Mouse (Mus musculus): ENCODE data around the gene Atp5c1. TPM values are rescaled to one million over a fixed set of nuclear protein-coding genes. Genes with fewer than 3 reads are reported as not detected.

Gene Atp5c1
- polyA plus RNA-seq, 2 experiments = 334 to 578 TPM

DNA sequence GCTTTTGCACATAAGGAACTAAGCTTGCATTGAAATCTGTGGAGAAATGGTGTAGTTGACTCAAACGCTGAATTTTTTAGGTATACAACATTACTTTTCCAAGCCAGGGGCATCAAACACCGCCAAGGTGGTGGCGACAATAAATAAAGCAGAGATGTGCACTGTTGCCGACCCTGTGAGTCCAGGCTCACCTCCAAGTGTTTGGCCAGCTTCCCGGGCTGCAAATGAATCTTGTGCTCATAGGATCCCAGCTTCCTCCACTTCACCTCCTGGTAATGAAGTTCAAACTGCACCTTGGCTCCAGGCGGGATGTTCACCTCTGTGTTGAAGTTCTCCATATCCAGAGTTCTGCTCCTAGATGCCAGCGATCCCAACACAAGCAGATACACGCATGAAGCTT, 39.0 kb upstream of the Atp5c1 start:
- no peaks in the 10 kb centered on the region for H3K27me3 ChIP-seq (ENCODE audit: control insufficient read depth, insufficient read depth, low read length)
- H3K27ac ChIP-seq (replicated peaks; ENCODE audit: low read depth, low read length) = no peak overlapping the region
- no peaks in the 10 kb centered on the region for H3K4me1 ChIP-seq (ENCODE audit: control insufficient read depth, insufficient read depth, low read length)
- no peaks in the 10 kb centered on the region for H3K36me3 ChIP-seq (ENCODE audit: control insufficient read depth, insufficient read depth, low read length)
- H3K4me3 ChIP-seq (replicated peaks; ENCODE audit: low read length) = no peak overlapping the region
- H3K9ac ChIP-seq (ENCODE audit: low read depth, low read length, severe bottlenecking) = no peak overlapping the region
- ATAC-seq (ENCODE audit: low FRiP score, low read depth) (no peak), DNase-seq (ENCODE audit: low spot score) (no peak)
- TF ChIP-seq POLR2A (IDR thresholded peaks at IDR 0.05; ENCODE audit: borderline replicate concordance, extremely low read depth, insufficient read depth, insufficient read length) = no peak
- WGBS = 83% methylated on average over 8 of the region's 8 CpGs
- no peak overlapping the region for H3K4me2 ChIP-seq (replicated peaks; ENCODE audit: low read depth, low read length, severe bottlenecking)
- H3K9me3 ChIP-seq (ENCODE audit: control insufficient read depth, low read length) = no peaks in the 10 kb centered on the region

DNA sequence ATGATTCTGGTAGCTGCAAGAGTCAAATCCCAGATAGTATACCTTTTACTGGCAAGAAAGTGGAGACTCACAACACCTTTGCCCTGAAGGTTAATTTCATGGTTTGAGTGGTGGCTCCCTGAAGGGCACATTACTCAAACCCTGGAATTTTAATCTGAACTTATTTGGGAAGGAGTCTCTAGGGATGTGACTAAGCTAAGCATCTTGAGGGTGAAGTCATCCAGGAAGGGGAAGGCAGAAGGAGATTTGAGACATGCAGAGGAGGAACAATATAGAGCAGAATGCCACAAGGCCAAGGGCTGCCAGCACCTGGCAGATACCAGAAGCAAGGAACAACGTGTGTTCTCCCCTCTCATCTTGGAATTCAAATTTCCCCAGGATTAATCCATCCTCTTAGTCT, 38.4 kb upstream of the Atp5c1 start:
- Histone ChIP-seq H3K9me3 (ENCODE audit: control insufficient read depth, low read length) (no peaks in the 10 kb centered on the region), H3K27ac (replicated peaks; ENCODE audit: low read depth, low read length) (no peak overlapping the region), H3K4me1 (ENCODE audit: control insufficient read depth, insufficient read depth, low read length) (no peaks in the 10 kb centered on the region), H3K4me2 (replicated peaks; ENCODE audit: low read depth, low read length, severe bottlenecking) (no peak overlapping the region), H3K27me3 (ENCODE audit: control insufficient read depth, insufficient read depth, low read length) (no peaks in the 10 kb centered on the region), H3K36me3 (ENCODE audit: control insufficient read depth, insufficient read depth, low read length) (no peaks in the 10 kb centered on the region), H3K9ac (ENCODE audit: low read depth, low read length, severe bottlenecking) (no peak overlapping the region), H3K4me3 (replicated peaks; ENCODE audit: low read length) (no peak overlapping the region)
- DNase-seq (ENCODE audit: low spot score) (no peak), ATAC-seq (ENCODE audit: low FRiP score, low read depth) (no peak)
- WGBS = 65% methylated on average over 1 of the region's 1 CpGs
- TF ChIP-seq POLR2A (IDR thresholded peaks at IDR 0.05; ENCODE audit: borderline replicate concordance, extremely low read depth, insufficient read depth, insufficient read length) = no peak

DNA sequence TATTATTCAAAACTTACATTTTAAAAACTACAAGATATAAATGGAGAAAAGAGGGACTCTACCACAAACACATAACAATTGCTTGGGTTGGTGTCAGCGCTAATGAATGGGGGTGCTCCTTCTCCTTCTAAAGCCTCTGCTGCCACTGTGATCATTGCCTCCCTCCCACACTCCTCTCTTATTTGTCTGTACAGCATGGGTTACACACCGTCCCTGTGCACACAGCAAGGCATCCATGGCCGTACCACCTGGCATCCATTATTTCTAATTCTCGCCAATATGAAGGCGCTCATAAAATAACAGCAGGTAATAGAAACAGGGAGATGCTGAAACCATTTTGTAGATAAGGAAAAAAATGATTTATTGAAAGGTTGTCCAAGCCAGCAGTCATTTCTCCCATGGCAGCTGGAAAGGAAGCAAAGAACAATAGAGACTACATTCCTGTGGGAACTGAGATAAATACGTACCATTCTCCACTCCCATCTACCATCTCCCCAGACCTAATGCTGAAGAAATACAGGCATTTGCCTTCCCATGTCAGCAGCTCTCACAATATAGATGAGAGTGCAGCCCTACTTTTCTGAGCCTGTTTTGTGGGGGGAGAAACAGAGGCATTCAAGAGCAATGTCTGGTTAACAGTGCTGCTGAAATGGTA, 28.4 kb upstream of the Atp5c1 start:
- no peak for ATAC-seq (ENCODE audit: low FRiP score, low read depth)
- TF ChIP-seq POLR2A (IDR thresholded peaks at IDR 0.05; ENCODE audit: borderline replicate concordance, extremely low read depth, insufficient read depth, insufficient read length) = no peak
- Histone ChIP-seq H3K36me3 (ENCODE audit: control insufficient read depth, insufficient read depth, low read length) (no peaks in the 10 kb centered on the region), H3K27me3 (ENCODE audit: control insufficient read depth, insufficient read depth, low read length) (no peaks in the 10 kb centered on the region), H3K9me3 (ENCODE audit: control insufficient read depth, low read length) (no peaks in the 10 kb centered on the region), H3K27ac (replicated peaks; ENCODE audit: low read depth, low read length) (no peak overlapping the region), H3K4me1 (ENCODE audit: control insufficient read depth, insufficient read depth, low read length) (no peaks in the 10 kb centered on the region), H3K4me2 (replicated peaks; ENCODE audit: low read depth, low read length, severe bottlenecking) (no peak overlapping the region), H3K9ac (ENCODE audit: low read depth, low read length, severe bottlenecking) (no peak overlapping the region), H3K4me3 (replicated peaks; ENCODE audit: low read length) (no peak overlapping the region)
- DNase-seq (ENCODE audit: low spot score) = no peak
- 43% methylated on average over 6 of the region's 6 CpGs for WGBS

DNA sequence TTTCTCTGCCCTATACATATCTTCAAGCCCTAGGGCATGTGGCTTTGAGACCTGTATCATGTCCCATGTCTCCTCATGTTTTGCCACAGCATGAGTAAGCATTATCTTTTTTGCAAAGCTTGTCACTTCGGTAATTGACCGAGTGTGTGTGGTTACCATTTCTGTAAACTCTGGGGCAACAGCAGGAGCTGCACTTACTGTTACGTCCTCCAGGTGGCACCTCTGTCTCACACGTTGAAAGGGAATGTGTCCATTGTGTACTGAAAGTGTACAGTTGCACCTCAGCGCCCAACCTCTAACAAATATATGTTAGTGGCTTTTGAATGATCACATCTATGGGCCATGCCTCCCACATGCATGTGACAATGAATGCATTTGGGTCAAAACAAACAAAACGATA, 20.9 kb upstream of the Atp5c1 start:
- Histone ChIP-seq H3K9me3 (ENCODE audit: control insufficient read depth, low read length) (no peaks in the 10 kb centered on the region), H3K4me2 (replicated peaks; ENCODE audit: low read depth, low read length, severe bottlenecking) (no peak overlapping the region), H3K27ac (replicated peaks; ENCODE audit: low read depth, low read length) (no peak overlapping the region), H3K27me3 (ENCODE audit: control insufficient read depth, insufficient read depth, low read length) (no peaks in the 10 kb centered on the region), H3K4me3 (replicated peaks; ENCODE audit: low read length) (no peak overlapping the region), H3K9ac (ENCODE audit: low read depth, low read length, severe bottlenecking) (no peak overlapping the region), H3K4me1 (ENCODE audit: control insufficient read depth, insufficient read depth, low read length) (no peaks in the 10 kb centered on the region), H3K36me3 (ENCODE audit: control insufficient read depth, insufficient read depth, low read length) (no peaks in the 10 kb centered on the region)
- DNase-seq (ENCODE audit: low spot score) (peak; percentile 9), ATAC-seq (ENCODE audit: low FRiP score, low read depth) (no peak)
- TF ChIP-seq POLR2A (IDR thresholded peaks at IDR 0.05; ENCODE audit: borderline replicate concordance, extremely low read depth, insufficient read depth, insufficient read length) = no peak
- WGBS = 41% methylated on average over 6 of the region's 6 CpGs

DNA sequence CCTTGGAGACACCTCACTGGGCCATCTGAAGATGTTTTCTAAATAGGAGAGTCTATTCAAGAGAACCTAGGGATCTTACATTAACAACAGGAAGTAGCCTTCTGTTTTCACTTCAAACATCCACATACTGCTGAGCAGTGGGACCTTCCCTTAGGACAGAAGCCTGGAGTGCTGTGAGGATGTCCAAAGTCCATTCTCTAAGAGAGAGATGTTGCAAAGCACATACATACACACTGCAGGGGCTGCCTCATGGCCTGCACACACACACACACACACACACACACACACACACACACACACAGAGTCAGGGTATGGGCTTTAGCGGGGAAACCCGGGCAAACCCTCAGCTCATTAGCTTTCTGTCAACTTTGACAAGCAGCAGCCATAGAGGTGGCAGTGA, 20.2 kb upstream of the Atp5c1 start:
- Histone ChIP-seq H3K27me3 (ENCODE audit: control insufficient read depth, insufficient read depth, low read length) (no peaks in the 10 kb centered on the region), H3K9me3 (ENCODE audit: control insufficient read depth, low read length) (no peaks in the 10 kb centered on the region), H3K27ac (replicated peaks; ENCODE audit: low read depth, low read length) (no peak overlapping the region), H3K36me3 (ENCODE audit: control insufficient read depth, insufficient read depth, low read length) (no peaks in the 10 kb centered on the region), H3K4me3 (replicated peaks; ENCODE audit: low read length) (no peak overlapping the region), H3K4me1 (ENCODE audit: control insufficient read depth, insufficient read depth, low read length) (no peaks in the 10 kb centered on the region), H3K4me2 (replicated peaks; ENCODE audit: low read depth, low read length, severe bottlenecking) (no peak overlapping the region), H3K9ac (ENCODE audit: low read depth, low read length, severe bottlenecking) (no peak overlapping the region)
- no peak for ATAC-seq (ENCODE audit: low FRiP score, low read depth)
- DNase-seq (ENCODE audit: low spot score) = no peak
- WGBS = 100% methylated on average over 2 of the region's 2 CpGs
- TF ChIP-seq POLR2A (IDR thresholded peaks at IDR 0.05; ENCODE audit: borderline replicate concordance, extremely low read depth, insufficient read depth, insufficient read length) = no peak

All from limb, embryonic 14.5 days (tissue).